22 mouse cellular contexts compared by ENCODE assay signal in genomic region chr6:118367502-118367901, GRCm38 (mm10). TPM values are rescaled to one million over a fixed set of nuclear protein-coding genes. Genes with fewer than 3 reads are reported as not detected.
DNase-seq lines count a peak whose midpoint lies in the region; ATAC-seq and TF ChIP-seq lines count a peak whose summit lies in the region.
"Had no signal": no experiment of that assay in that cellular context is flagged by ENCODE, and none has a peak within 500 bp of the region (broad histone marks: within the 10 kb centered on the region; RNA-seq: fewer than 3 reads in every experiment).

No protein-coding gene starts in this region.

- no peak overlapping the region for H3K27ac ChIP-seq in heart, adult 2 months
- no peak overlapping the region for H3K27ac ChIP-seq in intestine, embryonic 15.5 days
- H3K27ac ChIP-seq: hindbrain, embryonic 14.5 days; liver, embryonic 12.5 days; midbrain, embryonic 15.5 days; neural tube, embryonic 15.5 days had no signal

- H3K79me2 ChIP-seq in heart, adult 2 months (replicated peaks; ENCODE audit: control insufficient read depth, insufficient read depth, low read length): no peaks in the 10 kb centered on the region

- no peak for TF ChIP-seq CTCF in heart, adult 2 months (IDR thresholded peaks at IDR 0.05)

- H3K9me3 ChIP-seq in intestine, embryonic 15.5 days: no peaks in the 10 kb centered on the region
- H3K9me3 ChIP-seq: liver, embryonic 12.5 days; midbrain, embryonic 15.5 days; neural tube, embryonic 15.5 days had no signal

- no peaks in the 10 kb centered on the region for H3K4me1 ChIP-seq in heart, adult 2 months (ENCODE audit: control insufficient read depth, insufficient read depth, low read length)
- H3K4me1 ChIP-seq in intestine, embryonic 15.5 days (replicated peaks): no peaks in the 10 kb centered on the region
- H3K4me1 ChIP-seq: liver, embryonic 12.5 days; midbrain, embryonic 15.5 days; neural tube, embryonic 15.5 days had no signal

- peak; percentile 87 for DNase-seq in heart, adult 11 months
- no peak for DNase-seq in heart, adult 2 months
- DNase-seq in adrenal gland, adult 18-20 months (ENCODE audit: low spot score in 2 of 2): peak; percentile 31 to 46
- peak; percentile 42 for DNase-seq in brain, adult 2 months (ENCODE audit: low read depth, low spot score)
- no peak for DNase-seq in cerebellum, adult 18-20 months
- no peak for DNase-seq in kidney, postnatal 25 days
- DNase-seq: B cell, adult 2 months; cerebellum, adult 2 months; heart, postnatal 36 days; kidney, postnatal 4 days; lung, adult 2 months; lung, postnatal 36 days; right cerebral cortex, postnatal 4 days; thymus, postnatal 36 days had no signal

- ATAC-seq in intestine, embryonic 15.5 days: no peak
- ATAC-seq: forebrain, embryonic 14.5 days; intestine, embryonic 16.5 days; liver, embryonic 12.5 days; midbrain, embryonic 15.5 days; Patski had no signal

- H3K36me3 ChIP-seq in heart, adult 2 months (ENCODE audit: control insufficient read depth, insufficient read depth, low read length): no peaks in the 10 kb centered on the region
- no peaks in the 10 kb centered on the region for H3K36me3 ChIP-seq in intestine, embryonic 15.5 days
- H3K36me3 ChIP-seq: liver, embryonic 12.5 days; midbrain, embryonic 15.5 days; neural tube, embryonic 15.5 days had no signal

- H3K9ac ChIP-seq in heart, adult 2 months (ENCODE audit: low read depth, low read length): no peak overlapping the region
- no peak overlapping the region for H3K9ac ChIP-seq in intestine, embryonic 15.5 days
- H3K9ac ChIP-seq: hindbrain, embryonic 14.5 days; liver, embryonic 12.5 days; midbrain, embryonic 15.5 days; neural tube, embryonic 15.5 days had no signal

- WGBS in heart, adult 2 months: 67% methylated on average over 7 of the region's 7 CpGs
- 80% methylated on average over 7 of the region's 7 CpGs for WGBS in intestine, embryonic 15.5 days

- H3K4me3 ChIP-seq in heart, adult 2 months: no peak overlapping the region
- no peak overlapping the region for H3K4me3 ChIP-seq in intestine, embryonic 15.5 days (replicated peaks)
- H3K4me3 ChIP-seq: liver, embryonic 12.5 days; midbrain, embryonic 15.5 days; neural tube, embryonic 15.5 days had no signal

- H3K4me2 ChIP-seq in intestine, embryonic 15.5 days (replicated peaks): no peak overlapping the region
- H3K4me2 ChIP-seq: hindbrain, embryonic 14.5 days; liver, embryonic 12.5 days; midbrain, embryonic 15.5 days; neural tube, embryonic 15.5 days had no signal

- intact Hi-C loops in heart, adult 2 months (cut with DNase I): no loop called here

- TF ChIP-seq POLR2A in heart, adult 2 months (IDR thresholded peaks at IDR 0.05; ENCODE audit: insufficient read depth, low read depth, low read length): no peak

- no peak for TF ChIP-seq EP300 in heart, adult 2 months (IDR thresholded peaks at IDR 0.05; ENCODE audit: insufficient read depth, low read depth, low read length)

- no peaks in the 10 kb centered on the region for H3K27me3 ChIP-seq in heart, adult 2 months (ENCODE audit: control insufficient read depth, insufficient read depth, low read length)
- no peaks in the 10 kb centered on the region for H3K27me3 ChIP-seq in intestine, embryonic 15.5 days (replicated peaks)
- H3K27me3 ChIP-seq: midbrain, embryonic 15.5 days; neural tube, embryonic 15.5 days; Patski had no signal

RNA-seq across cellular contexts. Expression of gene Bms1, which starts 51.8 kb away (rescaled TPM):
- total RNA-seq in heart, adult 2 months (2021): 10 to 100 TPM; 19.3 to 22.4 TPM
- 3.9 and 7.0 TPM in 2 replicates for polyA plus RNA-seq in heart, adult 2 months (2012; rRNA removed)
- 10 to 100 TPM; 23.9 to 32.7 TPM for total RNA-seq in adrenal gland, adult 18-20 months (2021)
- polyA plus RNA-seq in intestine, embryonic 15.5 days (2015; fragmentation: Nextera tagmentation; extraction: Ambion mirVana): 29.4 and 29.9 TPM in 2 replicates

Comparison
In these comparisons a context has a peak if more than half of its experiments do, and no peak if none do; other contexts are left out.
1. DNase-seq: peak in heart, adult 11 months (single experiment), adrenal gland, adult 18-20 months (2 of 2) and brain, adult 2 months (single experiment); none in heart, adult 2 months (0 of 2), cerebellum, adult 18-20 months (0 of 2) and kidney, postnatal 25 days (0 of 2).